Mouse (Mus musculus) G1E (cell line): Measurements from ENCODE around the gene Smg6. TPM values are rescaled to one million over a fixed set of nuclear protein-coding genes. Genes with fewer than 3 reads are reported as not detected.

ENCODE experiments used
- ATAC-seq: 2 replicates; pipeline ENCODE4 v1.8.0; 2016; ENCODE audit warnings: mild to moderate bottlenecking; ENCODE audit not compliant: insufficient number of reproducible peaks, poor library complexity, low FRiP score, severe bottlenecking; ENCODE audit errors: extremely low read depth
- DNase-seq: peaks from one replicate; pipeline ENCODE4 v3.0.0; 2012; ENCODE audit warnings: low spot score
- H3K27me3 ChIP-seq: 2 replicates; pipeline ENCODE4 v1.6.1; 2012; ENCODE audit warnings: mild to moderate bottlenecking, low read length, inconsistent platforms; ENCODE audit not compliant: insufficient read depth
- H3K36me3 ChIP-seq: replicated peaks from 2 replicates; pipeline ENCODE3; 2012; ENCODE audit warnings: mild to moderate bottlenecking, inconsistent platforms
- H3K4me1 ChIP-seq: 2 replicates; pipeline ENCODE4 v1.6.1; 2012; ENCODE audit warnings: low read depth, low read length, inconsistent platforms, mixed read lengths; ENCODE audit not compliant: insufficient read depth
- H3K4me3 ChIP-seq: 2 replicates; pipeline ENCODE4 v1.5.1; 2012; ENCODE audit warnings: low read depth, mild to moderate bottlenecking, inconsistent platforms, low read length, moderate library complexity, mixed read lengths
- H3K9me3 ChIP-seq: replicated peaks from 2 replicates; pipeline ENCODE4 v1.6.1; 2012; ENCODE audit warnings: inconsistent platforms
- CTCF ChIP-seq: IDR thresholded peaks from 2 replicates; pipeline ENCODE4 v1.5.1; 2012; ENCODE audit warnings: low read depth, low read length, inconsistent platforms, mixed read lengths
- GATA1 ChIP-seq: IDR thresholded peaks from 2 replicates; pipeline ENCODE4 v1.6.1; 2012; ENCODE audit warnings: borderline replicate concordance, low read length, inconsistent platforms, mixed read lengths
- GATA2 ChIP-seq: IDR thresholded peaks from 2 replicates; pipeline ENCODE4 v1.6.1; 2012; ENCODE audit warnings: low read depth, low read length, inconsistent platforms, borderline replicate concordance
- POLR2AphosphoS5 ChIP-seq: IDR thresholded peaks from 2 replicates; pipeline ENCODE4 v1.6.1; 2012; ENCODE audit warnings: low read depth, low read length, inconsistent platforms; ENCODE audit not compliant: insufficient replicate concordance
- TAL1 ChIP-seq: conservative IDR thresholded peaks from 2 replicates; pipeline ENCODE4 v1.6.1; 2012; ENCODE audit warnings: low read depth, low read length, inconsistent platforms, mixed read lengths
- polyA plus RNA-seq: library from polyadenylated mRNA; stranded (reverse); fragments of >175 nt; gene quantifications from 2 replicates; pipeline ENCODE4 v1.2.3, GENCODE M21; 2012
- total RNA-seq, 2 experiments: library from RNA; stranded (forward) in 1 of 2; stranded (reverse) in 1 of 2; fragments of 200-1000 nt in 1 of 2; fragments of >200 nt in 1 of 2; fragmentation: Nextera tagmentation in 1 of 2; gene quantifications; 2 replicates each; pipeline ENCODE4 v1.2.3; 2014 to 2017

Gene Smg6
- total and polyA plus RNA-seq, 3 experiments = 17.4 to 54.3 (median 42.1) TPM

- peaks cover 14% of the 10 kb centered on the region for H3K36me3 ChIP-seq
- peaks cover 56% of the 10 kb centered on the region for H3K27me3 ChIP-seq
- TF ChIP-seq GATA2 (no peak), TAL1 (no peak), GATA1 (no peak), POLR2AphosphoS5 (no peak), CTCF (no peak)
- H3K9me3 ChIP-seq = peaks cover 10% of the 10 kb centered on the region
- H3K4me3 ChIP-seq = no peak overlapping the region
- no peak for ATAC-seq
- DNase-seq = no peak
- H3K4me1 ChIP-seq = peaks cover 53% of the 10 kb centered on the region
Observed at GRCm38 (mm10) chr11:75191841-75192240, 266.2 kb downstream of the Smg6 start.

- peak; percentile 59 for DNase-seq
- Histone ChIP-seq H3K27me3 (peaks cover 63% of the 10 kb centered on the region), H3K36me3 (peaks cover 8% of the 10 kb centered on the region), H3K9me3 (peaks cover 10% of the 10 kb centered on the region), H3K4me3 (no peak overlapping the region), H3K4me1 (peaks cover 57% of the 10 kb centered on the region)
- no peak for ATAC-seq
- TF ChIP-seq GATA2 (no peak), GATA1 (no peak), CTCF (peak; percentile 35; the same call in 1 of the 2 replicates), TAL1 (no peak), POLR2AphosphoS5 (no peak)
Observed at GRCm38 (mm10) chr11:75192336-75193214, 267.0 kb downstream of the Smg6 start.

- Histone ChIP-seq H3K4me3 (peak within 1 kb of the TSS; percentile 37; the same call in 1 of the 2 replicates), H3K9me3 (peaks cover 10% of the 10 kb centered on the region), H3K36me3 (peaks cover 4% of the 10 kb centered on the region), H3K27me3 (peaks cover 71% of the 10 kb centered on the region), H3K4me1 (peaks cover 60% of the 10 kb centered on the region)
- ATAC-seq = no peak
- no peak for DNase-seq
- TF ChIP-seq POLR2AphosphoS5 (no peak), GATA2 (no peak), TAL1 (no peak), GATA1 (no peak), CTCF (no peak)
Observed at GRCm38 (mm10) chr11:75193256-75194071, 267.8 kb downstream of the Smg6 start, which contains the start of gene Rtn4rl1. Rtn4rl1 (plus strand) TSS chr11:75193783.

- Histone ChIP-seq H3K4me3 (no peak overlapping the region; the same call in 1 of the 2 replicates), H3K4me1 (peaks cover 52% of the 10 kb centered on the region), H3K9me3 (peaks cover 10% of the 10 kb centered on the region), H3K36me3 (no peaks in the 10 kb centered on the region), H3K27me3 (peaks cover 79% of the 10 kb centered on the region)
- ATAC-seq (no peak), DNase-seq (no peak)
- TF ChIP-seq CTCF = no peak
- no peak for TF ChIP-seq TAL1
- no peak for TF ChIP-seq GATA1
- TF ChIP-seq GATA2 = no peak
- no peak for TF ChIP-seq POLR2AphosphoS5
Observed at GRCm38 (mm10) chr11:75194121-75194849, 268.7 kb downstream of the Smg6 start.

- Histone ChIP-seq H3K36me3 (no peaks in the 10 kb centered on the region), H3K27me3 (peaks cover 86% of the 10 kb centered on the region), H3K4me1 (peaks cover 48% of the 10 kb centered on the region), H3K4me3 (no peak overlapping the region; the same call in 1 of the 2 replicates), H3K9me3 (peaks cover 10% of the 10 kb centered on the region)
- DNase-seq = no peak
- no peak for TF ChIP-seq GATA1
- TF ChIP-seq TAL1 = no peak
- no peak for TF ChIP-seq CTCF
- no peak for TF ChIP-seq POLR2AphosphoS5
- TF ChIP-seq GATA2 = no peak
- ATAC-seq = no peak
Observed at GRCm38 (mm10) chr11:75194850-75195461, 269.3 kb downstream of the Smg6 start.
